Mouse (Mus musculus): ENCODE results near the gene Actn4. TPM values are rescaled to one million over a fixed set of nuclear protein-coding genes. Genes with fewer than 3 reads are reported as not detected.

The Actn4 gene
- polyA plus RNA-seq, 1 experiment from 2014 or later: 413 TPM

DNA sequence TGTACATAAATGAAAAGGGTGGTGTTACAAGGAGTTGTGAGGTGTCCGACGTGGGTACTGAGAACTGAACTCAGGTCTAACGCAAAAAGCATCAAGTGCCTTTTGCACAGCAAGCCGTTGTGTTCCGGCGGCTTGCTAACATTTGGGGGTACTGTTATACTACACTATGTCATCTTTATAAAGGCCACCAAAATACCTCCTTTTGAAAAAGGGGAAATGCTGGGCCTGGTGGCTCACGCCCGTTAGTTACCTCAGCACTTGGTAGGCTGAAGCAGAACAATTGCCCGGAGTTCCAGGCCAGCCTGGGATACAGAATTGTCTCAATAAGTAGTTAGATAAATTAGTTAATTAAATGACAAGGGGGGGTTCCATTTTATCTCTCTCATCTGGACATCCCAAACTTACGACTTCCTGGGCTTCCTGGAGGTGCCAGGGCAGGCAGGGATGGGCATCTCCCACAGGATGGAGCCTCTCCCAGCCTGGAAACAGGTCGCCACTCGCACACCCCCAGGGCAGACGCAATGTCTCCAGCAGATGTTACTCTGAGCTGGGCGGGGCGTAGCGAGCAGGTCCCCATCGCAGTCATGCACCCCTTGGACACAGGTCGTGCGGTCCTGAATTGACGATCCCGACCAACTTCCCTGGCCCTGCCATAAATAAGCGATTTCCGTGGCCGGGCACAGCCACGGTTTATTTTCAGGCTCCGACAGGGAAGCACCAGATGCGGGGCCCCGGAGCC lies 95.2 kb downstream of the Actn4 start:
- peak overlapping the region; percentile 61; the same call in 1 of the 2 replicates for H3K9ac ChIP-seq (ENCODE audit: low read length)
- peak overlapping the region; percentile 62; the same call in 1 of the 2 replicates for H3K27ac ChIP-seq (ENCODE audit: low read length)
- no peak for ATAC-seq (ENCODE audit: insufficient read depth, low FRiP score)
- 89% methylated on average over 28 of the region's 28 CpGs for WGBS
- no peaks in the 10 kb centered on the region for H3K27me3 ChIP-seq (ENCODE audit: control insufficient read depth, insufficient read depth, low read length)
- H3K9me3 ChIP-seq (replicated peaks; ENCODE audit: control insufficient read depth, low read length): no peaks in the 10 kb centered on the region
- no peak overlapping the region for H3K4me3 ChIP-seq (replicated peaks; ENCODE audit: low read length)
- H3K4me1 ChIP-seq (ENCODE audit: control insufficient read depth, insufficient read depth, low read length): peaks cover 30% of the 10 kb centered on the region
- H3K36me3 ChIP-seq (ENCODE audit: control insufficient read depth, insufficient read depth, low read length): no peaks in the 10 kb centered on the region
- no peak overlapping the region for H3K4me2 ChIP-seq (ENCODE audit: low read depth, low read length)

DNA sequence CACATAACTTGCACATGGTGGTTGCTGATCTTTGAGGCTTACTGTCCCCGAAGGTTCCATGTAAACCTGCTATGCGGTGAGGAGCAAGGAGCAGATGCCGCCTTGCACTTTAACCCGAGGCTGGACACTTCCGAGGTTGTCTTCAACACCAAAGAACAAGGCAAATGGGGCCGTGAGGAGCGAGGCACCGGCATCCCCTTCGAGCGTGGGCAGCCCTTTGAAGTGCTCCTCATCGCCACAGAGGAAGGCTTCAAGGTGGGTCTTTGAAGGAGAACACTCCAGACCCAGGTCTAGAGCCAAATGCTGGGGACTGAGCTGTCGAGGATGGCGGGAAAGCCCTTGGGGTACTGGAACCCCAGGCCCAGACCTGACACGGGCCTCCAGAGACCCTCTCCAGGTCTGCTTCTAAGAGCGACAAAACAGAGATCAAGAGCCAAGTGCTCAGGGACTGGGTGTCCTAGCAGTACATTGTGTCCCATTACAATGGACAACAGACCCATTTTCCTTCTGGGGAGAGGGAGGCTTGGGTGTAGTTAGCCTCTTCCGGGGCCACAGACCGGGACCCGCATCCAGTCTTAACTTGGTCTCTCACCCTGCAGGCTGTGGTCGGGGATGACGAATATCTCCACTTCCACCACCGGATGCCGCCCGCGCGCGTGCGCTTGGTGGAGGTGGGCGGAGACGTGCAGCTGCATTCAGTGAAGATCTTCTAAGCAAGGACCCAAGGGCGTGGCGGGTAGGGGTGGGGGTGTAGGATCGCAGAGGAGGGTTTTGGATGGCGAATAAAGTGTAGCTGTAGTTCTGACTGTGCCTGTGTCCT lies 96.4 kb downstream of the Actn4 start:
- H3K4me2 ChIP-seq (ENCODE audit: low read depth, low read length): peak overlapping the region; percentile 56
- 36% methylated on average over 33 of the region's 33 CpGs for WGBS
- peak overlapping the region; percentile 61 for H3K27ac ChIP-seq (ENCODE audit: low read length)
- H3K4me3 ChIP-seq (replicated peaks; ENCODE audit: low read length): peak overlapping the region; percentile 26
- H3K36me3 ChIP-seq (ENCODE audit: control insufficient read depth, insufficient read depth, low read length): no peaks in the 10 kb centered on the region
- H3K27me3 ChIP-seq (ENCODE audit: control insufficient read depth, insufficient read depth, low read length): no peaks in the 10 kb centered on the region
- H3K4me1 ChIP-seq (ENCODE audit: control insufficient read depth, insufficient read depth, low read length): peaks cover 30% of the 10 kb centered on the region
- peaks cover 3% of the 10 kb centered on the region; the same call in 1 of the 2 replicates for H3K9me3 ChIP-seq (replicated peaks; ENCODE audit: control insufficient read depth, low read length)
- H3K9ac ChIP-seq (ENCODE audit: low read length): peak overlapping the region; percentile 56
- peak; percentile 84 for ATAC-seq (ENCODE audit: insufficient read depth, low FRiP score)

GRCm38 (mm10) chr7:28864288-28864750 lies 97.8 kb downstream of the Actn4 start:
- H3K9ac ChIP-seq (ENCODE audit: low read length): peak overlapping the region; percentile 28; the same call in 1 of the 2 replicates
- peak overlapping the region; percentile 31; the same call in 1 of the 2 replicates for H3K27ac ChIP-seq (ENCODE audit: low read length)
- H3K4me1 ChIP-seq (ENCODE audit: control insufficient read depth, insufficient read depth, low read length): peaks cover 30% of the 10 kb centered on the region
- WGBS: 33% methylated on average over 9 of the region's 9 CpGs
- ATAC-seq (ENCODE audit: insufficient read depth, low FRiP score): no peak
- H3K4me3 ChIP-seq (replicated peaks; ENCODE audit: low read length): no peak overlapping the region
- no peaks in the 10 kb centered on the region for H3K36me3 ChIP-seq (ENCODE audit: control insufficient read depth, insufficient read depth, low read length)
- no peaks in the 10 kb centered on the region for H3K27me3 ChIP-seq (ENCODE audit: control insufficient read depth, insufficient read depth, low read length)
- peak overlapping the region; percentile 13; the same call in 1 of the 2 replicates for H3K4me2 ChIP-seq (ENCODE audit: low read depth, low read length)
- peaks cover 3% of the 10 kb centered on the region; the same call in 1 of the 2 replicates for H3K9me3 ChIP-seq (replicated peaks; ENCODE audit: control insufficient read depth, low read length)

DNA sequence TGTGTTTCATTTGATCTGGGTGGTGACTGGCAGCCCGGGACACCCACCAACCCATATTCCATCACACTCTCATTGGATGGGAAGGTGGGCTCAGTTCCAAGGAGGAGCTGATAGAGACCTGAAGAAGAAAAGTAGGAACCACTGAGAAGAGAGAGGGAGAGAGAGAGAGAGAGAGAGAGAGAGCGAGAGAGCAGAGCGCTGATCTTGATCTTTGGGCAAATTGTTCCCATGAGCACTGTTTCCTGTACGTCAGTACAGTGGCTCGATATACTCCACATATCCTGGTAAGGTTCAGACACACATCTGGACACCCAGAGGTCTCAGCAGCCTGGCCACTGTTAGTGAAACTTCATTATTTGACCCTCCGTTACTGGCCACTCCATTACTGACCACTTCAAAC lies 98.6 kb downstream of the Actn4 start, which contains the start of gene Lgals7:
Gene Lgals7, plus strand, starts transcription at position 314 of the 400 bp plus-strand sequence.
- 84% methylated on average over 6 of the region's 6 CpGs for WGBS
- peak within 1 kb of the TSS; percentile 13; the same call in 1 of the 2 replicates for H3K4me2 ChIP-seq (ENCODE audit: low read depth, low read length)
- no peaks in the 10 kb centered on the region for H3K36me3 ChIP-seq (ENCODE audit: control insufficient read depth, insufficient read depth, low read length)
- peak within 1 kb of the TSS; percentile 28; the same call in 1 of the 2 replicates for H3K9ac ChIP-seq (ENCODE audit: low read length)
- no peaks in the 10 kb centered on the region for H3K27me3 ChIP-seq (ENCODE audit: control insufficient read depth, insufficient read depth, low read length)
- peaks cover 3% of the 10 kb centered on the region; the same call in 1 of the 2 replicates for H3K9me3 ChIP-seq (replicated peaks; ENCODE audit: control insufficient read depth, low read length)
- peak within 1 kb of the TSS; percentile 31; the same call in 1 of the 2 replicates for H3K27ac ChIP-seq (ENCODE audit: low read length)
- H3K4me3 ChIP-seq (replicated peaks; ENCODE audit: low read length): no peak within 1 kb of the TSS
- peaks cover 30% of the 10 kb centered on the region for H3K4me1 ChIP-seq (ENCODE audit: control insufficient read depth, insufficient read depth, low read length)
- ATAC-seq (ENCODE audit: insufficient read depth, low FRiP score): no peak

GRCm38 (mm10) chr7:28862817-28863499 lies 99.2 kb downstream of the Actn4 start:
- Histone ChIP-seq H3K9me3 (replicated peaks; ENCODE audit: control insufficient read depth, low read length) (peaks cover 3% of the 10 kb centered on the region; the same call in 1 of the 2 replicates), H3K27me3 (ENCODE audit: control insufficient read depth, insufficient read depth, low read length) (no peaks in the 10 kb centered on the region), H3K4me2 (ENCODE audit: low read depth, low read length) (no peak overlapping the region), H3K4me1 (ENCODE audit: control insufficient read depth, insufficient read depth, low read length) (peaks cover 30% of the 10 kb centered on the region), H3K4me3 (replicated peaks; ENCODE audit: low read length) (no peak overlapping the region), H3K36me3 (ENCODE audit: control insufficient read depth, insufficient read depth, low read length) (no peaks in the 10 kb centered on the region), H3K9ac (ENCODE audit: low read length) (no peak overlapping the region), H3K27ac (ENCODE audit: low read length) (peak overlapping the region; percentile 31; the same call in 1 of the 2 replicates)
- ATAC-seq (ENCODE audit: insufficient read depth, low FRiP score): no peak
- WGBS: 63% methylated on average over 15 of the region's 15 CpGs

DNA sequence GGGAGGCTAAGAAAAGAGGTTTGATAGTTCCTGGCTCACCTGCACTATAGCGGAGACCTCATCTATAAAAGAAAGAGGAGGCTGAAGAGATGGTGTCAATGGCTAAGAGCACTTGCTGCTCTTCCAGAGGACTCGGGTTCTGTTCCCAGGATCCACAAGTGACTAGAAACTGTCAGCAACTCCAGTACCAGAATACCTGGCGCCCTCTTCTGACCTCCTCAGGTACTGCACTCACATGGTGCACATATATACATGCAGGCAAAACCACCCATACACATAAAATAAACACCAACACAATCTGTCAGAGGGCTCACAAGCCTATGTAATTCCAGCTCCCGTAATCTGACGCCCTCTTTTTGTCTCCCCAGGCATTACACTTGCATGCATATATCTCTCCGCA lies 101.2 kb downstream of the Actn4 start:
- no peaks in the 10 kb centered on the region for H3K27me3 ChIP-seq (ENCODE audit: control insufficient read depth, insufficient read depth, low read length)
- H3K9ac ChIP-seq (ENCODE audit: low read length): no peak overlapping the region
- H3K27ac ChIP-seq (ENCODE audit: low read length): no peak overlapping the region
- no peak for ATAC-seq (ENCODE audit: insufficient read depth, low FRiP score)
- H3K4me1 ChIP-seq (ENCODE audit: control insufficient read depth, insufficient read depth, low read length): peaks cover 20% of the 10 kb centered on the region
- no peak overlapping the region for H3K4me3 ChIP-seq (replicated peaks; ENCODE audit: low read length)
- no peak overlapping the region for H3K4me2 ChIP-seq (ENCODE audit: low read depth, low read length)
- H3K36me3 ChIP-seq (ENCODE audit: control insufficient read depth, insufficient read depth, low read length): no peaks in the 10 kb centered on the region
- H3K9me3 ChIP-seq (replicated peaks; ENCODE audit: control insufficient read depth, low read length): peaks cover 3% of the 10 kb centered on the region; the same call in 1 of the 2 replicates
- 86% methylated on average over 6 of the region's 6 CpGs for WGBS

- H3K27me3 ChIP-seq (ENCODE audit: control insufficient read depth, insufficient read depth, low read length): no peaks in the 10 kb centered on the region
- H3K9me3 ChIP-seq (replicated peaks; ENCODE audit: control insufficient read depth, low read length): peaks cover 3% of the 10 kb centered on the region; the same call in 1 of the 2 replicates
- H3K4me1 ChIP-seq (ENCODE audit: control insufficient read depth, insufficient read depth, low read length): peaks cover 15% of the 10 kb centered on the region; the same call in 1 of the 2 replicates
- no peaks in the 10 kb centered on the region for H3K36me3 ChIP-seq (ENCODE audit: control insufficient read depth, insufficient read depth, low read length)
- H3K4me2 ChIP-seq (ENCODE audit: low read depth, low read length): no peak overlapping the region
- H3K27ac ChIP-seq (ENCODE audit: low read length): peak overlapping the region; percentile 18; the same call in 1 of the 2 replicates
- 85% methylated on average over 2 of the region's 2 CpGs for WGBS
- H3K4me3 ChIP-seq (replicated peaks; ENCODE audit: low read length): no peak overlapping the region
- ATAC-seq (ENCODE audit: insufficient read depth, low FRiP score): peak; percentile 61; the same call in 1 of the 2 replicates
- H3K9ac ChIP-seq (ENCODE audit: low read length): no peak overlapping the region
Measured at GRCm38 (mm10) chr7:28859953-28860352, 102.2 kb downstream of the Actn4 start.

DNA sequence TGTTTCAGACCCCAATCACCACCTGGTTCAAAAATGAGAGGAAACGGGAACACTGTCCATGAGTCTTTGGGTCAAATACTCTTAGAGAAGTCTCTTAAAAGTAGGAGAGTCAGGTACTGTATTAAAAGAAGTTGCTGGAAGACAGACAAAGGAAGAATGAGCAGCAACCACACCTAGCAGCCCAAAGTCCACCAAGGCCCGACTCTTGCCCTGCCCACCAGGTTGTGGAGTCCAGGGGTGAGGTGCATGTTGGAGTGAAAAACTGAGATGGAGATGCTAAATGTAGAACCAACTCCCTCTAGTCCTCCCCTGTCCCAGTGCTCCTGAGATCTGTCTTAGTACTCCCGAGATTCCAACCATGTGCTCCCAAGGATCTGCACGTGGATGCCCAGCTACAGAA lies 111.5 kb downstream of the Actn4 start:
- Histone ChIP-seq H3K4me1 (ENCODE audit: control insufficient read depth, insufficient read depth, low read length) (peaks cover 9% of the 10 kb centered on the region; the same call in 1 of the 2 replicates), H3K4me2 (ENCODE audit: low read depth, low read length) (no peak overlapping the region), H3K9me3 (replicated peaks; ENCODE audit: control insufficient read depth, low read length) (no peaks in the 10 kb centered on the region), H3K27me3 (ENCODE audit: control insufficient read depth, insufficient read depth, low read length) (no peaks in the 10 kb centered on the region), H3K4me3 (replicated peaks; ENCODE audit: low read length) (no peak overlapping the region), H3K36me3 (ENCODE audit: control insufficient read depth, insufficient read depth, low read length) (no peaks in the 10 kb centered on the region), H3K27ac (ENCODE audit: low read length) (peak overlapping the region; percentile 87), H3K9ac (ENCODE audit: low read length) (peak overlapping the region; percentile 63)
- no peak for ATAC-seq (ENCODE audit: insufficient read depth, low FRiP score)
- 72% methylated on average over 4 of the region's 4 CpGs for WGBS

Measured in stomach, embryonic 16.5 days (tissue).